Mouse (Mus musculus): ENCODE measurements around the gene Ggcx.
A peak's percentile ranks its signal among the peaks of the same experiment; 100 is the strongest.

DNA sequence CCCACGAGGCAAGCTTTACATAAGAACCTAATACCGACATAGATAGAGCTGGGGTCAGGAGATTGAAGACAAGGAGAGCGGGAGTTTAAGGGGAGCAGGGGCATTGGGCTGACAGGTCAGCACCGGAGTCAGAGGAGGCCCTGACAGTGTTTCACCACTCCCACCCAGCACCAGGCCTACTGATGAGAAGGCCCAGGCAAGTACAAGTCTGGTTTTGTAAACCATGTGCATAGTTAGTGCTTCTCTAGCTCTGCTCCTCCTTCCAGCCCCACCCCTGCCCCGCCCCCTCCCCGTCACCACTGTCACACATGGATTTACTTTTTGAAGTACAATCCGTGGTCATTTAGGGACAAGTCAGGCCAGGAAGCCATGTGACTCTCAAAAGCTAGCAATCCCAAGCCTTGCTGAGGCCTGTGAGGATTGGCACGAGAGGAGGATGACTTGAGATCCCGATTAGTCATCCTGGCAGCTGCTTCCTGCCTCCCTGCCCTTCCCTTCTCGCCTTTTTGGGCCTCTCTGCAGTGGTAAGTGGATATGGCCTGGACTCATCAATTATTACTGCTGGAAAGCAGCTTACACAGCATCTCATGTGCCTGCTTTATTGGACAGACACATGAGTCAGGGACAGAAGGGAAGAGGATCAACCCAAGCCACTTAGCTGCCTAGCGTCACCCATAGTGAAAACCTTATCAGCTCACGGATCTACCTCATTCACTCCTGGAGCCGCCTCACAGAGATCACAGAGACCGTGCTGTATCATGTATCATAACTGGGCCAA is 59.3 kb downstream of the Ggcx start:
- peak; percentile 86 for TF ChIP-seq USF1 (IDR thresholded peaks at IDR 0.05; ENCODE audit: low read depth)
- TF ChIP-seq POLR2A (IDR thresholded peaks at IDR 0.05; ENCODE audit: insufficient read length, low read depth): peak; percentile 45
- TF ChIP-seq MYOG (IDR thresholded peaks at IDR 0.05; ENCODE audit: control insufficient read depth in 1 of 3, insufficient read depth in 1 of 3, insufficient read length in 2 of 3, low read depth in 2 of 3): peak; percentile 69 to 95 (median 71)
- no peak for TF ChIP-seq E2F4 (IDR thresholded peaks at IDR 0.05; ENCODE audit: insufficient read depth)
- peak; percentile 30 for TF ChIP-seq MAX (IDR thresholded peaks at IDR 0.05; ENCODE audit: low read depth)

Measured in myocyte (in vitro differentiated cells).